Mouse (Mus musculus): Measurements from ENCODE around the gene Ldhc.

Ldhc gene

GRCm38 (mm10) chr7:46895511-46895910 is 34.5 kb downstream of the Ldhc start:
- no peak for ATAC-seq (ENCODE audit: insufficient number of reproducible peaks, low FRiP score, low TSS enrichment)

- no peak for ATAC-seq (ENCODE audit: insufficient number of reproducible peaks, low FRiP score, low TSS enrichment)
Measured at GRCm38 (mm10) chr7:46899343-46899742, 38.3 kb downstream of the Ldhc start.

GRCm38 (mm10) chr7:46911250-46911649 is 50.2 kb downstream of the Ldhc start:
- no peak for ATAC-seq (ENCODE audit: insufficient number of reproducible peaks, low FRiP score, low TSS enrichment)

GRCm38 (mm10) chr7:46916376-46916775 is 55.4 kb downstream of the Ldhc start:
- no peak for ATAC-seq (ENCODE audit: insufficient number of reproducible peaks, low FRiP score, low TSS enrichment)

GRCm38 (mm10) chr7:46918678-46919371 is 57.8 kb downstream of the Ldhc start:
- no peak for ATAC-seq (ENCODE audit: insufficient number of reproducible peaks, low FRiP score, low TSS enrichment)

GRCm38 (mm10) chr7:46919551-46920176 is 58.7 kb downstream of the Ldhc start, which contains the start of gene Tsg101:
Gene Tsg101, minus strand, starts transcription at chr7:46919969.
- peak; percentile 93 for ATAC-seq (ENCODE audit: insufficient number of reproducible peaks, low FRiP score, low TSS enrichment)

- no peak for ATAC-seq (ENCODE audit: insufficient number of reproducible peaks, low FRiP score, low TSS enrichment)
Measured at GRCm38 (mm10) chr7:46922075-46922474, 61.1 kb downstream of the Ldhc start.
